ENCODE assay signal across 12 mouse cellular contexts in the genomic region with DNA sequence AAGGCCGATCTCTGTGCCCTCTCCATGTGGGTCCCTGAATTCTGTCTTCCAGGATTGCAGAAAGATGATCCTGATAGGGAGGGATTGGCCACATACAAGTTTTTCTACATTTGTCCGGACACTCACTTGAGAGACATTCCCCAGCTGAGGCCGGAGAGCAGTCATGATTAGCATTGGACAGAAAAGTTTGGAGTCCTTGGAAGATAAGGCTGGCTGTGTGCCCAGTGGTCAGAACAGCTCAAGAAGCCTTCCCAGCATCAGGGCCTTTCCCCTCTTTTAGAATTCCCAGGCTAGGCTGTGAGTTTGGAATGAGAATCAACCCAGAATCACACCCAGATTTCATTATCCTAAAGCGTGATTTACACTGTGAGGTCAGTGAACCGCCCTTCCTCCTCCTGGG. TPM values are rescaled to one million over a fixed set of nuclear protein-coding genes. Genes with fewer than 3 reads are reported as not detected.
DNase-seq lines count a peak whose midpoint lies in the region; TF ChIP-seq lines count a peak whose summit lies in the region.
"Had no signal": no experiment of that assay in that cellular context is flagged by ENCODE, and none has a peak within 500 bp of the region (broad histone marks: within the 10 kb centered on the region; RNA-seq: fewer than 3 reads in every experiment).

No protein-coding gene starts in this region.

- WGBS in liver, adult 2 months: 83% methylated on average over 5 of the region's 5 CpGs

- DNase-seq in liver, adult 2 months (ENCODE audit: extremely low read depth, low read depth, low spot score): peak; percentile 29
- DNase-seq in liver: no peak
- DNase-seq in adrenal gland, adult 8-10 months: peak; percentile 48
- DNase-seq in heart, adult 8-10 months (ENCODE audit: low spot score): peak; percentile 51
- peak; percentile 47 for DNase-seq in lung, postnatal 14 days
- no peak for DNase-seq in spleen, adult 12 weeks (ENCODE audit: low spot score)
- DNase-seq in layer of hippocampus, adult 2 months (ENCODE audit: low spot score in 2 of 2): no peak
- DNase-seq: cerebellum, adult 2 months; right cerebral cortex, postnatal 14 days; thymus, adult 2 months had no signal

- H3K9ac ChIP-seq in liver, adult 2 months (ENCODE audit: low read depth, low read length): no peak overlapping the region
- H3K9ac ChIP-seq: limb, embryonic 15.5 days had no signal

- H3K4me1 ChIP-seq in liver, adult 2 months (ENCODE audit: control insufficient read depth, insufficient read depth, low read length): no peaks in the 10 kb centered on the region

- no peak for TF ChIP-seq CTCF in liver, adult 2 months (IDR thresholded peaks at IDR 0.05; ENCODE audit: low read depth, low read length)
- no peak for TF ChIP-seq CTCF in layer of hippocampus, adult 2 months (conservative IDR thresholded peaks at IDR 0.05)

- H3K79me2 ChIP-seq in liver, adult 2 months (ENCODE audit: control insufficient read depth, insufficient read depth, low read length): no peaks in the 10 kb centered on the region

- no peak overlapping the region for H3K4me3 ChIP-seq in liver, adult 2 months (ENCODE audit: insufficient read depth, low read depth, low read length)
- H3K4me3 ChIP-seq in layer of hippocampus, adult 2 months: no peak overlapping the region
- H3K4me3 ChIP-seq: limb, embryonic 15.5 days had no signal

- no peak overlapping the region for H3K27ac ChIP-seq in liver, adult 2 months (replicated peaks; ENCODE audit: insufficient read depth, low read depth, low read length)
- no peak overlapping the region for H3K27ac ChIP-seq in layer of hippocampus, adult 2 months

- peaks cover 56% of the 10 kb centered on the region for H3K36me3 ChIP-seq in liver, adult 2 months (ENCODE audit: control insufficient read depth, insufficient read depth, low read length)
- H3K36me3 ChIP-seq: limb, embryonic 15.5 days had no signal

- no peaks in the 10 kb centered on the region for H3K27me3 ChIP-seq in liver, adult 2 months (ENCODE audit: control insufficient read depth, insufficient read depth, low read length)
- H3K27me3 ChIP-seq: limb, embryonic 15.5 days had no signal

- TF ChIP-seq POLR2A in liver, adult 2 months (IDR thresholded peaks at IDR 0.05; ENCODE audit: extremely low read depth, insufficient read depth, low read length): no peak

RNA-seq across cellular contexts. Expression of a gene that starts 50.5 kb away (rescaled TPM):
- total RNA-seq in liver, adult 2 months (2014; rRNA removed): 33.6 and 37.7 TPM in 2 replicates
- polyA plus RNA-seq in liver, adult 2 months (2012; rRNA removed): 31.7 and 32.5 TPM in 2 replicates
- total RNA-seq in adrenal gland, adult 8-10 months (2022): 10 to 100 TPM in 3 of 4 experiments, 1 to 10 TPM in 1; 8.9 to 18.6 (median 16.8) TPM
- 10 to 100 TPM; 40.4 to 50.0 (median 45.6) TPM for total RNA-seq in heart, adult 8-10 months (2022)
- 10 to 100 TPM; 18.5 to 20.1 TPM for total RNA-seq in layer of hippocampus, adult 2 months (2021)
- total RNA-seq: megakaryocyte-erythroid progenitor cell, adult 5-6 weeks had no signal

Comparison
In these comparisons a context has a peak if more than half of its experiments do, and no peak if none do; other contexts are left out.
1. DNase-seq: peak in liver, adult 2 months (single experiment), adrenal gland, adult 8-10 months (single experiment), heart, adult 8-10 months (single experiment) and lung, postnatal 14 days (single experiment); none in liver (single experiment), spleen, adult 12 weeks (single experiment) and layer of hippocampus, adult 2 months (0 of 2).